Mouse (Mus musculus): ENCODE data around the gene Sobp. TPM values are rescaled to one million over a fixed set of nuclear protein-coding genes. Genes with fewer than 3 reads are reported as not detected.
A peak's percentile ranks its signal among the peaks of the same experiment; 100 is the strongest.

Sobp gene
- 6.8 and 7.7 TPM in 2 replicates for polyA plus RNA-seq (2016; fragmentation: Nextera tagmentation; extraction: Ambion mirVana)

DNA sequence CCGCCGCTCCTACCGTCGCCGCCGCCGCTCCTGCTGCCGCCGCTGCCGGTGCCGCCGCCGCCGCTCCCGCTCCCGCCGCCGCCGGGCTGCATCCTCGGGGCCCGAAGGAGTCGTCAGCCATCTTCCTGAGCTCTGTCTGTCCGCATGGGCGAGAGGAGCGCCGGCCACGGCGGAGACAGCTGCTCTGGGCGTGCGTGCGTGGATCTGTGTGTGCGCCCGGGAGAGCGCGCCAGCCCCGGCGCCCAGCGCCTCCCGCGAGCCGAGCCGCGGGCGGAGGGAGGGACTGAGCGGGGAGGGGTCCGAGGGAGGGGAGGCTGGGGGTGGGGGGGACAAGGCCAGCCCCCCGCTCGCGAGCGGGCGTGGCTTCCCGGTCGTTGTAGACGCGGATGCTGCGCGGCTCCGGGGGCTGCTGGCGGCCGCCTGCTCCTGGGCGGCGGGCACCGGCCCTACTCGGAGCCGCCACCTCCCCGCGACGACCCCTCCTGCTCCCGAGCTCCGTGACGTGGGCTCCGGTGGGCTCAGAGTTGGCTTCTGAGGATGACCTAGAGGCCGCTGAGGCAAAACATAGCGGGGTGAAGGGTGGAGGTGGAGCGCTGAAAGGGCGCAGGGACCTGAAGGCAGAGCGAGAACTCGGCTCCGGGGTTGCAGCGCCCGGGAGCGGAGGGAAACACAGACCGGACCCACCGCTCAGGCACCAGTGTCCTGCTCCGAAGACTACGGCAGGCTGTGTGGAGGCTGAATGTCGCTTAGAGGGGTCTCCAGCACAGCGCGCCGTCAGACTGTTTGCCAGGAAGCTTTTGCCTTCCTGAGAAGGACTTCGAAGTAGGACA, at the start of gene Sobp, which contains the start of gene 9030612E09Rik:
Sobp (minus strand) TSS at position 205 of the 830 bp plus-strand sequence.
9030612E09Rik (plus strand) TSS at position 379 of the 830 bp plus-strand sequence.
- H3K27ac ChIP-seq = peak within 1 kb of the TSS; percentile 85
- ATAC-seq (ENCODE audit: insufficient number of reproducible peaks, insufficient read depth, low FRiP score, low TSS enrichment) = peak; percentile 73
- H3K4me1 ChIP-seq = peaks cover 13% of the 10 kb centered on the region
- H3K9me3 ChIP-seq = no peaks in the 10 kb centered on the region
- peak within 1 kb of the TSS; percentile 84 for H3K4me2 ChIP-seq (replicated peaks)
- peak within 1 kb of the TSS; percentile 88 for H3K9ac ChIP-seq
- peaks cover 2% of the 10 kb centered on the region; the same call in 1 of the 2 replicates for H3K27me3 ChIP-seq
- WGBS = under 1% methylated on average over 83 of the region's 91 CpGs
- H3K4me3 ChIP-seq = peak within 1 kb of the TSS; percentile 73
- no peaks in the 10 kb centered on the region for H3K36me3 ChIP-seq

DNA sequence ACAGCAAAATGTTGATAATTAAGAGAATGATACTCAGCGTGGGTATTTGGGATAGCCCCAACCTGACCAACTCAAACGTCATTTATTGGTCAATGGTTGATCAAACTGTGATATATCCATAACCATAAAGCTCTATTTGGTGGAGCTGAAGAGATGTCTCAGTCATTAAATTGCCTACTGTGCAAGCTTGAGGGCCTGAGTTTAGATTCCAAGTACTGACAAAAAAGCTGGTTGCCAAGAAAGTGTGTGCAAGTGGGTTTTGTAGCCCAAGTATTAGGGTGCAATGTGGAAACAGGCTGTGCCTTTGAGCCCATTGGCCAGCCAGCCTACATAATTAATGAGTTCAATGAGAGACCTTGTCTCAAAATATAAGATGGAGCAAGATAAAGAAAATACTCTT, 49.1 kb upstream of the Sobp start:
- no peak overlapping the region for H3K27ac ChIP-seq
- WGBS = 85% methylated on average over 2 of the region's 2 CpGs
- no peaks in the 10 kb centered on the region for H3K27me3 ChIP-seq
- ATAC-seq (ENCODE audit: insufficient number of reproducible peaks, insufficient read depth, low FRiP score, low TSS enrichment) = no peak
- H3K36me3 ChIP-seq = no peaks in the 10 kb centered on the region
- no peaks in the 10 kb centered on the region for H3K9me3 ChIP-seq
- no peak overlapping the region for H3K4me3 ChIP-seq
- no peak overlapping the region for H3K9ac ChIP-seq
- peaks cover 9% of the 10 kb centered on the region for H3K4me1 ChIP-seq
- H3K4me2 ChIP-seq (replicated peaks) = no peak overlapping the region

DNA sequence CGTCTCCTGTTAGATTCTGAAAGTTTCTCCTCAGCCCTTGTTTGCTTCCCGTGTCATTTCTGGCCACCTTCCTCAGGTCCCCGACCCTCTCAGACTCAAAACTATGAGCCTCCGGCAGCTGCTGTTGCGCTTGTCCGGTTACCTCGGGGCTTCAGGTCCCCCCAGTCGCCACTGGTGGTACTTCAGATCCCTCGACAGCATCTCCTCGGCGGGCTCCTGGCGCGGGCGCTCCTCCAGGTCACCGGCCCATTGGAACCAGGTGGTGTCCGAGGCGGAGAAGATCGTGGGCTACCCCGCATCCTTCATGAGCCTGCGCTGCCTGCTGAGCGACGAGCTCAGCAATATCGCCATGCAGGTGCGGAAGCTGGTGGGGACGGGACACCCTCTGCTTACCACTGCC, 47.3 kb upstream of the Sobp start:
- no peaks in the 10 kb centered on the region for H3K27me3 ChIP-seq
- H3K4me2 ChIP-seq (replicated peaks) = peak overlapping the region; percentile 80
- no peaks in the 10 kb centered on the region for H3K9me3 ChIP-seq
- peak; percentile 54 for ATAC-seq (ENCODE audit: insufficient number of reproducible peaks, insufficient read depth, low FRiP score, low TSS enrichment)
- H3K36me3 ChIP-seq = no peaks in the 10 kb centered on the region
- WGBS = under 1% methylated on average over 25 of the region's 25 CpGs
- peaks cover 9% of the 10 kb centered on the region for H3K4me1 ChIP-seq
- H3K27ac ChIP-seq = peak overlapping the region; percentile 87
- peak overlapping the region; percentile 95 for H3K9ac ChIP-seq
- H3K4me3 ChIP-seq = peak overlapping the region; percentile 96

DNA sequence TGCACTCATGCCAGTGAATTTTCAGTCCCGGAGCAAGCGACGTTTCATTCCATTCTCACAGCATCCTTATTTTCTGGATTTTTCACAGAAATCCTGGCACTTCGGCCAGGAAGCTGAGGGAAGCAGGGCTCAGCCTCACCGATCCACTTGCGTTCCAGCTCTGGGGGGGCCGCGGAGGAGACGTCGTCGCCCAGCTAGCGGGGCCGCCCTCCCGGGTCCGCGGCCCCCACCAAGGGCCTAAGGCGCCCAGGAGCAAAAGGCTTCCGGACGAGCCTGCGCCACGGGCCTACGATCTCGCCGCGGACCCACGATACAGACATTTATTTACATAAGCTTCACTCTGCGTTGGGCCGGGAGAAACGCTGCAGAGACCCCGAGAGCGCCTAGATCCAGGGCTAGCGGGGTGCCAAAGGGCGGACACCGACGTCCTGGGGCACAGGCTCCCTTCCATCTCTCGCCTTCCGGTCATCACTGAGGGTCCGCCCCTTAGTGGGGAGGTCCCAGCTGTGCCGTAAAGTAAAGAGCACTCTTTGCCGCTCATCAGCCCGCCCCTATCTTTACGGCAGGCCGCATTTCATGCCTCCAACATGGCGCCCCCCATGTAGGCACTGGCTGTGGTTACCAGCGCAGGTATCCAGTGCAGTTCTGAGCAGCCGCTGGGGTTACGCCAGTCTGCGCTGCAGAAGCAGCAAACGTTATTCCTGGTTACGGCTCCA, 46.7 kb upstream of the Sobp start, which contains the start of gene Pdss2:
Pdss2 (plus strand) TSS at position 577 of the 716 bp plus-strand sequence.
- under 1% methylated on average over 50 of the region's 50 CpGs for WGBS
- ATAC-seq (ENCODE audit: insufficient number of reproducible peaks, insufficient read depth, low FRiP score, low TSS enrichment) = peak; percentile 94
- H3K4me2 ChIP-seq (replicated peaks) = peak within 1 kb of the TSS; percentile 80
- H3K9me3 ChIP-seq = no peaks in the 10 kb centered on the region
- no peaks in the 10 kb centered on the region for H3K36me3 ChIP-seq
- H3K27me3 ChIP-seq = no peaks in the 10 kb centered on the region
- peak within 1 kb of the TSS; percentile 95 for H3K9ac ChIP-seq
- peak within 1 kb of the TSS; percentile 96 for H3K4me3 ChIP-seq
- H3K4me1 ChIP-seq = peaks cover 9% of the 10 kb centered on the region
- peak within 1 kb of the TSS; percentile 92 for H3K27ac ChIP-seq

DNA sequence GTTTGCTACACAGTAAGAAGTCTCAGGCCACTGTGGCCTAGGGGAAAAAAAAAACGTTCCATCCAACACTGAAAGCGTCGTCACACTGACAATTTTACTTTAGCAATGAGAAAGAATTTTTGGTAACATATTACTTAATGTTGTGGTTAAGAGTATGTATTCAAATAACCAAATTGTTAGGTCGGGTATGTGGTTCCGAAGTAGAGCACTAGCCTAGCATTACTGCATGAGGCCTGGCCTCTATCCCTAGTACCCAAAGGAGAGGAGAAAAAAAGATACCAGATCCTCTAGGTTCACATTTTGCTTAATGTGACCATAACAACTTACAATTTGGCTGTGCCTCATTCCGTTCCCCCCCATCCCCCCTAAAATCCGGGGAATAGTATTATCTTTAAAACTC, 46.1 kb upstream of the Sobp start:
- H3K36me3 ChIP-seq = no peaks in the 10 kb centered on the region
- peak overlapping the region; percentile 95 for H3K9ac ChIP-seq
- 13% methylated on average over 7 of the region's 7 CpGs for WGBS
- H3K4me3 ChIP-seq = peak overlapping the region; percentile 96
- ATAC-seq (ENCODE audit: insufficient number of reproducible peaks, insufficient read depth, low FRiP score, low TSS enrichment) = no peak
- H3K27ac ChIP-seq = peak overlapping the region; percentile 92
- peak overlapping the region; percentile 80 for H3K4me2 ChIP-seq (replicated peaks)
- H3K9me3 ChIP-seq = no peaks in the 10 kb centered on the region
- no peaks in the 10 kb centered on the region for H3K27me3 ChIP-seq
- H3K4me1 ChIP-seq = peaks cover 9% of the 10 kb centered on the region

DNA sequence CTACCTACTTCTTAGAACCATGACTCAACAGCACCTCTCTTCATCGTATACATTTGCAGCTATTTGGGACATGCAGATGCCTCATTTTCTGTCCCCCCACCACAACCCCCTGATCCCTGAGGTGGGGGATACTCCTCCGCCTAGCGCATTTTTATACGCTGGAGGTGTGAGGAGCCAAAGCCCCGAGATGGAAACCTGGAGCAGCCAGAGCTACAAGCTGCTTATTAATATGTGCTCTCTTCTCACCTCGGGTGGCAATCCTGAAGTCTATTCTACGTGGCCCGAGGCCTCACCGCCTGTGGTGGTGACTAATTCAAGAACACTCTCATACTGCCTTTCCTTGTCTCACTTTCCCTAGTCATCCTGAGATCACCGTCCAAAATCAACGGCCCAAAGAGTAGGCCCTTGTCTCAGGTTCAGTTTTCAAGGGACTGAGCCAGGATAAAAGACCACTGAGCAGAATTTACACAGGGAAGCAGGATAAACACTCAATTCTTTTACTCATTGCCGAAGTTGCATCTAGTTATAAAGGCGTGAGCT, 43.1 kb upstream of the Sobp start:
- H3K27me3 ChIP-seq = no peaks in the 10 kb centered on the region
- no peak overlapping the region for H3K4me2 ChIP-seq (replicated peaks)
- H3K4me1 ChIP-seq = peaks cover 9% of the 10 kb centered on the region
- no peaks in the 10 kb centered on the region for H3K36me3 ChIP-seq
- no peak for ATAC-seq (ENCODE audit: insufficient number of reproducible peaks, insufficient read depth, low FRiP score, low TSS enrichment)
- no peak overlapping the region for H3K4me3 ChIP-seq
- no peak overlapping the region for H3K9ac ChIP-seq
- WGBS = 94% methylated on average over 13 of the region's 13 CpGs
- H3K9me3 ChIP-seq = no peaks in the 10 kb centered on the region
- no peak overlapping the region for H3K27ac ChIP-seq

DNA sequence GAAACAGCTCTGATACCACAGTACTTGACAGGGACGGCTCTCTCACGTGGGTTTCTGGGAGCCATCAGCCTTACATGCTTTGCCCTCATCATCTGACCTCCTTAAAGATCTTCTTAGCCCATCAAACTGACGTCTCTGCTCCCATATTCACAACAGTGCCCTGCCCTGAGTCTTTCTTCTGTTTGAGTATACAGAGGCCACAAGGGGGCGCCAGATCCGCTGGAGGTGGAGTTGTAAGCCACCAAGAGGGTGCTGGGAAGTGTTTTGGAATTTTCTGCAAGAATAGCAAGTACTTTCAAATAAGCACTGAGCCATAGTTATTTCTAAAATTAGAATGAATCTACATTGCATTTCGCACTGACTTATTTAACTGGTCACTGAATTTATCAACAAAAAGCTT, 37.5 kb upstream of the Sobp start:
- Histone ChIP-seq H3K36me3 (no peaks in the 10 kb centered on the region), H3K9ac (no peak overlapping the region), H3K4me2 (replicated peaks) (no peak overlapping the region), H3K27ac (no peak overlapping the region), H3K4me3 (no peak overlapping the region), H3K9me3 (no peaks in the 10 kb centered on the region), H3K27me3 (no peaks in the 10 kb centered on the region), H3K4me1 (no peaks in the 10 kb centered on the region)
- no peak for ATAC-seq (ENCODE audit: insufficient number of reproducible peaks, insufficient read depth, low FRiP score, low TSS enrichment)
- 34% methylated on average over 6 of the region's 6 CpGs for WGBS

DNA sequence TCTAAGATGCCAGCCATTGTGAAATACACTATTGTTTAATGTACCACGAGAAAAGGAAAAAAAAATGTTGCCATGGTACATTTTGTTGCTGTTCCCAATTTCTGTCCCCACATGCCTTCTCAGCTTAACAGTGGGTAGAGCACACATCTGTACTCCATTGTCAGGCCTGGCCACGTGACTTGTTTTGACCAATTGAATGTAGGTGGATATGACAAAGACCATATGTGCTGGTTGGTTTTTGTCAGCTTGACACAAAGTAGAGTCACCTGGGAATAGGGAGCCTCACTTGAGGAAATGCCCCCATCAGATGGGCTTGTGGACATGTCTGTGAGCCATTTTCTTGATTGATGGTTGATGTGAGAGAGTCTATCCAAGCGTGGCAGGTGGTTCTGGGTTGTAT, 29.5 kb upstream of the Sobp start:
- WGBS = 58% methylated on average over 3 of the region's 3 CpGs
- H3K9ac ChIP-seq = no peak overlapping the region
- H3K36me3 ChIP-seq = no peaks in the 10 kb centered on the region
- H3K27ac ChIP-seq = no peak overlapping the region
- no peaks in the 10 kb centered on the region for H3K4me1 ChIP-seq
- ATAC-seq (ENCODE audit: insufficient number of reproducible peaks, insufficient read depth, low FRiP score, low TSS enrichment) = no peak
- H3K9me3 ChIP-seq = no peaks in the 10 kb centered on the region
- H3K4me3 ChIP-seq = no peak overlapping the region
- no peak overlapping the region for H3K4me2 ChIP-seq (replicated peaks)
- no peaks in the 10 kb centered on the region for H3K27me3 ChIP-seq

DNA sequence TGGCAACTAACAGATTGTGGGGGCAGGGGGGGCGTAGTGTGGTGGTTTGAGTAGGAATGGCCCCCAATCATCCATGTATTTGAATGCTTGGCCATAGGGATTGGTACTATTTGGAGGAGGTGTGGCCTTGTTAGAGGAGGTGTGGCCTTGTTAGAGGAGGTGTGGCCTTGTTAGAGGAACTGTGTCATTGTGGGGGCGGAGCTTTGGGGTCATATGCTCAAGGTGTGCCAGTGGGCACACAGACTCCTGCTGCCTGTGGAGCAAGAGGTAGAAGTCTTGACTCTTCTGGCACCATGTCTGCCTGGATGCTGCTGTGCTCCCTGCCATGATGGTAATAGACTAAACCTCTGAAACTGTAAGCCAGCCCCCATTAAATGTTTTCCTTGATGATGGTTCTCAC, 25.9 kb upstream of the Sobp start:
- no peaks in the 10 kb centered on the region for H3K9me3 ChIP-seq
- no peaks in the 10 kb centered on the region for H3K4me1 ChIP-seq
- H3K36me3 ChIP-seq = no peaks in the 10 kb centered on the region
- no peaks in the 10 kb centered on the region for H3K27me3 ChIP-seq
- WGBS = 91% methylated on average over 2 of the region's 2 CpGs
- no peak overlapping the region for H3K4me3 ChIP-seq
- no peak for ATAC-seq (ENCODE audit: insufficient number of reproducible peaks, insufficient read depth, low FRiP score, low TSS enrichment)
- no peak overlapping the region for H3K9ac ChIP-seq
- no peak overlapping the region for H3K27ac ChIP-seq
- no peak overlapping the region for H3K4me2 ChIP-seq (replicated peaks)

DNA sequence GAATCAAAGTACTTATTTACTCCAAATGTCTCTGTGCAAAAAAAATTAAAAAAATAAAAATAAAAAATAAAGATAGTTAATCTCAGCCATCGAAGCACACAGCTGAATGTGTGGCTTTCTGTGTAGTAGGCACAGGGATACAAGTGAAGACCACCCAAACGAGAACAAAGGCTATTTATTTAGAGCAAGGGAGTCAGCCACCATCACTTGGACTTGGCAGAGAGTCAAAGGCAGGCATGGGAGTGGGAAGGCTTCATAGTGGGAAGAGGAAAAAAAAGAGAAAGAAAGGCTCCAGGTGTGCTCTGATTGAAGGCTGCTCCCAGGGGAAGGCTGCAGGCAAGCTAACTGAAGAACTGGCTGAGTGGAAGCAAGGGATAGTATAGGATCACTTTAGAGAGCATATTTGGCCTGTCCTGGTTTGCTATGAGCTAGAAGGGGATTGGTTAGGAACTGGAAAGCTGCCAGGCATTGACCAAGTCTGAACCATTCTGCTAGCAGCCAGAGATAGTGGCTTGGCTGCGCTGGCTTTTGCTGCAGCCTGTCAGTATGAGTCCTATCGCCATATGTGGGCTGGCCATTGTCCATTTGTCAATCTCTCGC, 6.1 kb upstream of the Sobp start:
- 58% methylated on average over 5 of the region's 5 CpGs for WGBS
- Histone ChIP-seq H3K9ac (no peak overlapping the region), H3K36me3 (no peaks in the 10 kb centered on the region), H3K27ac (no peak overlapping the region), H3K4me2 (replicated peaks) (no peak overlapping the region), H3K4me1 (peaks cover 3% of the 10 kb centered on the region; the same call in 1 of the 2 replicates), H3K4me3 (no peak overlapping the region), H3K9me3 (no peaks in the 10 kb centered on the region), H3K27me3 (0 out of 2 replicates have a peak, but pooled peaks cover 4% of the 10 kb centered on the region)
- ATAC-seq (ENCODE audit: insufficient number of reproducible peaks, insufficient read depth, low FRiP score, low TSS enrichment) = no peak

DNA sequence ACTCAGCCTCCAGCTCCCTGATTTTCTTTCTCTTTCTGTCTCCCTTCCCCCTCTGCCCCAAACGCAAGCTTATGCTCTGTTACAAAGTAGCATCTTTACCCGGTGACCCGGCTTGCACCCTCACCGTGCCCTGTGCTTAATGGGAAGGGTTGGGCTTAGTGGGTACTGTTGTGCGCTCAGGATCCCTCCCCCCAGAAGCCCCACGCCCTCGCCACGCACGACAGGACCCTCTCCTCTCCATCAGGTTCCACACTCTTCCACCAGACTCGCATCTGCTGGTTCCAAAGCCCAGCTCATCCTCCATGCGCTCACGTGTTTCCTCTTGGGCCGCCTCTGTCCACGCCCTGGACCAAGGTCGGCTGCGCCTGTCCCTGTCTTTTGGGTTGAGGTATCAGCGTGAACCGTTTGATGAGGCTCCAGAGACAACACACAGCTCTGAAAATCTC, 849 bp upstream of the Sobp start:
- peak overlapping the region; percentile 85 for H3K27ac ChIP-seq
- no peak for ATAC-seq (ENCODE audit: insufficient number of reproducible peaks, insufficient read depth, low FRiP score, low TSS enrichment)

More for the DNA sequence above, 849 bp upstream of the Sobp start:
- H3K27me3 ChIP-seq = peaks cover 4% of the 10 kb centered on the region; the same call in 1 of the 2 replicates
- H3K4me1 ChIP-seq = peaks cover 13% of the 10 kb centered on the region
- H3K9ac ChIP-seq = peak overlapping the region; percentile 88
- whole genome bisulfite sequencing = under 1% methylated on average over 18 of the region's 18 CpGs
- peak overlapping the region; percentile 84 for H3K4me2 ChIP-seq (replicated peaks)
- peak overlapping the region; percentile 73 for H3K4me3 ChIP-seq
- H3K36me3 ChIP-seq = no peaks in the 10 kb centered on the region
- no peaks in the 10 kb centered on the region for H3K9me3 ChIP-seq

All from embryonic facial prominence, embryonic 12.5 days (tissue).